Mouse (Mus musculus): ENCODE results near the gene Il20ra. TPM values are rescaled to one million over a fixed set of nuclear protein-coding genes. Genes with fewer than 3 reads are reported as not detected.

Gene Il20ra
- polyA plus RNA-seq (2015; fragmentation: Nextera tagmentation; extraction: Ambion mirVana): 0.69 and 0.73 TPM in 2 replicates

- peaks cover 4% of the 10 kb centered on the region; the same call in 1 of the 2 replicates for H3K4me1 ChIP-seq
- peak within 1 kb of the TSS; percentile 86 for H3K4me2 ChIP-seq (replicated peaks)
- WGBS: 2% methylated on average over 29 of the region's 29 CpGs
- no peaks in the 10 kb centered on the region for H3K9me3 ChIP-seq
- H3K36me3 ChIP-seq: no peaks in the 10 kb centered on the region
- ATAC-seq (ENCODE audit: low FRiP score, low read depth): peak; percentile 81; the same call in 1 of the 2 replicates
- peak within 1 kb of the TSS; percentile 58 for H3K4me3 ChIP-seq
- peaks cover 38% of the 10 kb centered on the region for H3K27me3 ChIP-seq
- peak within 1 kb of the TSS; percentile 70 for H3K9ac ChIP-seq
- no peak within 1 kb of the TSS for H3K27ac ChIP-seq
Observed at GRCm38 (mm10) chr10:19712421-19712836, at the start of gene Il20ra. Gene Il20ra, plus strand, starts transcription at chr10:19712570.

- no peak for ATAC-seq (ENCODE audit: low FRiP score, low read depth)
- H3K9me3 ChIP-seq: no peaks in the 10 kb centered on the region
- H3K4me2 ChIP-seq (replicated peaks): no peak overlapping the region
- no peak overlapping the region for H3K27ac ChIP-seq
- no peak overlapping the region for H3K9ac ChIP-seq
- no peaks in the 10 kb centered on the region for H3K4me1 ChIP-seq
- no peaks in the 10 kb centered on the region for H3K27me3 ChIP-seq
- WGBS: 86% methylated on average over 5 of the region's 5 CpGs
- no peak overlapping the region for H3K4me3 ChIP-seq
- no peaks in the 10 kb centered on the region for H3K36me3 ChIP-seq
Observed at GRCm38 (mm10) chr10:19668973-19669372, 43.4 kb upstream of the Il20ra start.

- Histone ChIP-seq H3K36me3 (no peaks in the 10 kb centered on the region), H3K4me3 (no peak overlapping the region), H3K27ac (no peak overlapping the region), H3K4me1 (no peaks in the 10 kb centered on the region), H3K27me3 (no peaks in the 10 kb centered on the region), H3K4me2 (replicated peaks) (no peak overlapping the region), H3K9ac (no peak overlapping the region), H3K9me3 (no peaks in the 10 kb centered on the region)
- no peak for ATAC-seq (ENCODE audit: low FRiP score, low read depth)
Observed at GRCm38 (mm10) chr10:19672015-19672414, 40.4 kb upstream of the Il20ra start.

- no peaks in the 10 kb centered on the region for H3K36me3 ChIP-seq
- no peak overlapping the region for H3K27ac ChIP-seq
- 85% methylated on average over 1 of the region's 1 CpGs for WGBS
- no peaks in the 10 kb centered on the region for H3K27me3 ChIP-seq
- no peak overlapping the region for H3K9ac ChIP-seq
- H3K4me1 ChIP-seq: no peaks in the 10 kb centered on the region
- H3K9me3 ChIP-seq: no peaks in the 10 kb centered on the region
- no peak overlapping the region for H3K4me2 ChIP-seq (replicated peaks)
- no peak for ATAC-seq (ENCODE audit: low FRiP score, low read depth)
- H3K4me3 ChIP-seq: no peak overlapping the region
Observed at GRCm38 (mm10) chr10:19673146-19673545, 39.2 kb upstream of the Il20ra start.

GRCm38 (mm10) chr10:19687686-19688085 is 24.7 kb upstream of the Il20ra start:
- Histone ChIP-seq H3K4me2 (replicated peaks) (no peak overlapping the region), H3K9ac (no peak overlapping the region), H3K4me1 (no peaks in the 10 kb centered on the region), H3K4me3 (no peak overlapping the region), H3K36me3 (no peaks in the 10 kb centered on the region), H3K9me3 (no peaks in the 10 kb centered on the region), H3K27ac (no peak overlapping the region), H3K27me3 (no peaks in the 10 kb centered on the region)
- ATAC-seq (ENCODE audit: low FRiP score, low read depth): no peak
- WGBS: 78% methylated on average over 3 of the region's 3 CpGs

GRCm38 (mm10) chr10:19691287-19691686 is 21.1 kb upstream of the Il20ra start:
- no peak overlapping the region for H3K27ac ChIP-seq
- H3K4me1 ChIP-seq: no peaks in the 10 kb centered on the region
- no peak overlapping the region for H3K9ac ChIP-seq
- H3K4me2 ChIP-seq (replicated peaks): no peak overlapping the region
- no peaks in the 10 kb centered on the region for H3K9me3 ChIP-seq
- ATAC-seq (ENCODE audit: low FRiP score, low read depth): no peak
- H3K36me3 ChIP-seq: no peaks in the 10 kb centered on the region
- WGBS: 66% methylated on average over 3 of the region's 3 CpGs
- H3K27me3 ChIP-seq: no peaks in the 10 kb centered on the region; the same call in 1 of the 2 replicates
- no peak overlapping the region for H3K4me3 ChIP-seq

- H3K36me3 ChIP-seq: no peaks in the 10 kb centered on the region
Observed at GRCm38 (mm10) chr10:19691771-19692170, 20.6 kb upstream of the Il20ra start.

GRCm38 (mm10) chr10:19692332-19692731 is 20.0 kb upstream of the Il20ra start:
- no peak for ATAC-seq (ENCODE audit: low FRiP score, low read depth)
- Histone ChIP-seq H3K4me2 (replicated peaks) (no peak overlapping the region), H3K4me3 (no peak overlapping the region), H3K9ac (no peak overlapping the region), H3K27me3 (no peaks in the 10 kb centered on the region; the same call in 1 of the 2 replicates), H3K36me3 (no peaks in the 10 kb centered on the region), H3K27ac (no peak overlapping the region), H3K4me1 (no peaks in the 10 kb centered on the region), H3K9me3 (no peaks in the 10 kb centered on the region)
- WGBS: 90% methylated on average over 7 of the region's 7 CpGs

More at GRCm38 (mm10) chr10:19691771-19692170, 20.6 kb upstream of the Il20ra start:
- no peak for ATAC-seq (ENCODE audit: low FRiP score, low read depth)
- Histone ChIP-seq H3K9me3 (no peaks in the 10 kb centered on the region), H3K27me3 (no peaks in the 10 kb centered on the region; the same call in 1 of the 2 replicates), H3K27ac (no peak overlapping the region), H3K9ac (no peak overlapping the region), H3K4me1 (no peaks in the 10 kb centered on the region), H3K4me3 (no peak overlapping the region), H3K4me2 (replicated peaks) (no peak overlapping the region)
- WGBS: 60% methylated on average over 13 of the region's 13 CpGs

GRCm38 (mm10) chr10:19692988-19693387 is 19.4 kb upstream of the Il20ra start:
- 59% methylated on average over 8 of the region's 8 CpGs for WGBS
- H3K9me3 ChIP-seq: no peaks in the 10 kb centered on the region
- no peaks in the 10 kb centered on the region; the same call in 1 of the 2 replicates for H3K27me3 ChIP-seq
- peak; percentile 61 for ATAC-seq (ENCODE audit: low FRiP score, low read depth)
- H3K27ac ChIP-seq: no peak overlapping the region
- no peak overlapping the region for H3K9ac ChIP-seq
- no peaks in the 10 kb centered on the region for H3K36me3 ChIP-seq
- H3K4me3 ChIP-seq: no peak overlapping the region
- no peaks in the 10 kb centered on the region for H3K4me1 ChIP-seq
- no peak overlapping the region for H3K4me2 ChIP-seq (replicated peaks)

- Histone ChIP-seq H3K4me3 (no peak overlapping the region), H3K9ac (no peak overlapping the region), H3K27me3 (no peaks in the 10 kb centered on the region; the same call in 1 of the 2 replicates), H3K27ac (no peak overlapping the region), H3K4me2 (replicated peaks) (no peak overlapping the region), H3K9me3 (no peaks in the 10 kb centered on the region), H3K36me3 (no peaks in the 10 kb centered on the region), H3K4me1 (no peaks in the 10 kb centered on the region)
- no peak for ATAC-seq (ENCODE audit: low FRiP score, low read depth)
- 52% methylated on average over 2 of the region's 2 CpGs for WGBS
Observed at GRCm38 (mm10) chr10:19693629-19694028, 18.7 kb upstream of the Il20ra start.

- H3K4me1 ChIP-seq: no peaks in the 10 kb centered on the region
- no peak overlapping the region for H3K27ac ChIP-seq
- H3K36me3 ChIP-seq: no peaks in the 10 kb centered on the region
- H3K9me3 ChIP-seq: no peaks in the 10 kb centered on the region
- H3K27me3 ChIP-seq: no peaks in the 10 kb centered on the region; the same call in 1 of the 2 replicates
- no peak overlapping the region for H3K4me2 ChIP-seq (replicated peaks)
- no peak overlapping the region for H3K4me3 ChIP-seq
- 51% methylated on average over 1 of the region's 1 CpGs for WGBS
- no peak for ATAC-seq (ENCODE audit: low FRiP score, low read depth)
- H3K9ac ChIP-seq: no peak overlapping the region
Observed at GRCm38 (mm10) chr10:19699331-19699730, 13.0 kb upstream of the Il20ra start.

GRCm38 (mm10) chr10:19704445-19704844 is 7.9 kb upstream of the Il20ra start:
- H3K4me3 ChIP-seq: no peak overlapping the region
- ATAC-seq (ENCODE audit: low FRiP score, low read depth): no peak
- H3K36me3 ChIP-seq: no peaks in the 10 kb centered on the region
- H3K4me2 ChIP-seq (replicated peaks): no peak overlapping the region
- H3K9ac ChIP-seq: no peak overlapping the region
- no peaks in the 10 kb centered on the region for H3K4me1 ChIP-seq
- 0 out of 2 replicates have a peak, but pooled peaks cover 5% of the 10 kb centered on the region for H3K27me3 ChIP-seq
- WGBS: 65% methylated on average over 8 of the region's 8 CpGs
- no peak overlapping the region for H3K27ac ChIP-seq
- H3K9me3 ChIP-seq: no peaks in the 10 kb centered on the region

GRCm38 (mm10) chr10:19707768-19708167 is 4.6 kb upstream of the Il20ra start:
- Histone ChIP-seq H3K4me3 (no peak overlapping the region), H3K9me3 (no peaks in the 10 kb centered on the region), H3K36me3 (no peaks in the 10 kb centered on the region), H3K4me1 (no peaks in the 10 kb centered on the region), H3K27me3 (peaks cover 23% of the 10 kb centered on the region), H3K9ac (no peak overlapping the region), H3K4me2 (replicated peaks) (no peak overlapping the region), H3K27ac (no peak overlapping the region)
- no peak for ATAC-seq (ENCODE audit: low FRiP score, low read depth)
- WGBS: 62% methylated on average over 12 of the region's 12 CpGs
